Mouse (Mus musculus) heart, postnatal 4 days (tissue): ENCODE results near the gene Lamtor2. TPM values are rescaled to one million over a fixed set of nuclear protein-coding genes. Genes with fewer than 3 reads are reported as not detected.

ENCODE experiments used
- DNase-seq: peaks from one replicate; pipeline ENCODE4 v3.0.0; 2021
- total RNA-seq, 2 experiments: library from RNA; stranded (reverse); gene quantifications; 2 replicates each; pipeline ENCODE4 v1.2.3; 2021

Gene Lamtor2
- total RNA-seq, 2 experiments from 2014 or later, result 81.9 to 89.1 TPM

- no peak for DNase-seq
Measured at GRCm38 (mm10) chr3:88525021-88525420, 27.9 kb downstream of the Lamtor2 start.

GRCm38 (mm10) chr3:88523027-88523426, 29.8 kb downstream of the Lamtor2 start:
- no peak for DNase-seq

GRCm38 (mm10) chr3:88521803-88522331, 31.0 kb downstream of the Lamtor2 start:
- DNase-seq, result peak; percentile 83

GRCm38 (mm10) chr3:88521156-88521555, 31.7 kb downstream of the Lamtor2 start:
- DNase-seq, result no peak

- DNase-seq, result no peak
Measured at GRCm38 (mm10) chr3:88520078-88520477, 32.8 kb downstream of the Lamtor2 start.

- DNase-seq, result no peak
Measured at GRCm38 (mm10) chr3:88518411-88518810, 34.5 kb downstream of the Lamtor2 start.

GRCm38 (mm10) chr3:88516407-88516806, 36.5 kb downstream of the Lamtor2 start:
- DNase-seq, result no peak

- no peak for DNase-seq
Measured at GRCm38 (mm10) chr3:88515095-88515386, 37.8 kb downstream of the Lamtor2 start.

GRCm38 (mm10) chr3:88514231-88515094, 38.4 kb downstream of the Lamtor2 start:
- peak; percentile 30 for DNase-seq

GRCm38 (mm10) chr3:88513546-88514115, 39.2 kb downstream of the Lamtor2 start:
- peak; percentile 4 for DNase-seq

GRCm38 (mm10) chr3:88512896-88513545, 39.9 kb downstream of the Lamtor2 start:
- DNase-seq, result peak; percentile 49

- DNase-seq, result peak; percentile 6
Measured at GRCm38 (mm10) chr3:88512141-88512895, 40.6 kb downstream of the Lamtor2 start.

- DNase-seq, result no peak
Measured at GRCm38 (mm10) chr3:88511559-88511958, 41.3 kb downstream of the Lamtor2 start.

- DNase-seq, result no peak
Measured at GRCm38 (mm10) chr3:88510421-88511289, 42.2 kb downstream of the Lamtor2 start.

GRCm38 (mm10) chr3:88509692-88510420, 43.0 kb downstream of the Lamtor2 start, which contains the start of gene Lmna:
Gene Lmna, minus strand, starts transcription at chr3:88509956.
- DNase-seq, result peak; percentile 97

- DNase-seq, result peak; percentile 21
Measured at GRCm38 (mm10) chr3:88509250-88509649, 43.6 kb downstream of the Lamtor2 start.

- no peak for DNase-seq
Measured at GRCm38 (mm10) chr3:88505765-88506164, 47.1 kb downstream of the Lamtor2 start.

GRCm38 (mm10) chr3:88505081-88505480, 47.8 kb downstream of the Lamtor2 start:
- DNase-seq, result no peak

- no peak for DNase-seq
Measured at GRCm38 (mm10) chr3:88503881-88504746, 48.8 kb downstream of the Lamtor2 start.

- peak; percentile 57 for DNase-seq
Measured at GRCm38 (mm10) chr3:88503505-88503863, 49.4 kb downstream of the Lamtor2 start.
